Mouse (Mus musculus) neural tube, embryonic 14.5 days (tissue): ENCODE results near the gene Egfem1. TPM values are rescaled to one million over a fixed set of nuclear protein-coding genes. Genes with fewer than 3 reads are reported as not detected.

ENCODE experiments used
- ATAC-seq: fragments of 200-750 bp; cut with Nextera tagmentation; 2 replicates; pipeline ENCODE4 v1.8.0; 2017; ENCODE audit warnings: low read depth, mild to moderate bottlenecking, moderate TSS enrichment, moderate library complexity
- H3K27ac ChIP-seq: fragments of 300-500 bp; sonication (generic); 2 replicates; pipeline ENCODE4 v1.5.1; 2014; ENCODE audit warnings: low read depth, mild to moderate bottlenecking, control low read depth, low read length, moderate library complexity, mixed read lengths
- H3K27me3 ChIP-seq: fragments of 300-500 bp; sonication (generic); 2 replicates; pipeline ENCODE4 v1.6.1; 2014; ENCODE audit warnings: low read length; ENCODE audit not compliant: control insufficient read depth, insufficient read depth
- H3K36me3 ChIP-seq: fragments of 300-500 bp; sonication (generic); 2 replicates; pipeline ENCODE4 v1.6.1; 2014; ENCODE audit warnings: low read length, mixed read lengths; ENCODE audit not compliant: control insufficient read depth, insufficient read depth
- H3K4me1 ChIP-seq: fragments of 300-500 bp; sonication (generic); 2 replicates; pipeline ENCODE4 v1.6.1; 2014; ENCODE audit warnings: low read length; ENCODE audit not compliant: control insufficient read depth, insufficient read depth
- H3K4me2 ChIP-seq: fragments of 300-500 bp; sonication (generic); 2 replicates; pipeline ENCODE4 v1.6.1; 2014; ENCODE audit warnings: mild to moderate bottlenecking, low read depth, low read length, control low read depth
- H3K4me3 ChIP-seq: fragments of 300-500 bp; sonication (generic); 2 replicates; pipeline ENCODE4 v1.5.1; 2014; ENCODE audit warnings: low read depth, low read length, control low read depth, mixed read lengths
- H3K9ac ChIP-seq: fragments of 300-500 bp; sonication (generic); replicated peaks from 2 replicates; pipeline ENCODE4 v1.6.1; 2014; ENCODE audit warnings: low read depth, mild to moderate bottlenecking, control low read depth, low read length, mixed read lengths
- H3K9me3 ChIP-seq: fragments of 300-500 bp; sonication (generic); 2 replicates; pipeline ENCODE4 v1.6.1; 2016; ENCODE audit warnings: low read length; ENCODE audit not compliant: control insufficient read depth
- WGBS: fragments of 180-500 bp; shearing (Covaris S2); extraction: QIAGEN DNeasy Blood & Tissue Kit; methylation state at CpG from one replicate; pipeline ENCODE4 v1.1.7; 2014; 5-methylcytosine and 5-hydroxymethylcytosine counted together
- polyA plus RNA-seq: library from polyadenylated mRNA; unstranded; fragments of >200 nt; fragmentation: Nextera tagmentation; extraction: Ambion mirVana; gene quantifications from 2 replicates; pipeline ENCODE4 v1.2.1, GENCODE M21; 2014

Egfem1 gene
- polyA plus RNA-seq, 1 experiment from 2014 or later = 8.6 TPM

GRCm38 (mm10) chr3:29563171-29563570, 481.3 kb downstream of the Egfem1 start:
- Histone ChIP-seq H3K4me1 (no peaks in the 10 kb centered on the region), H3K27me3 (no peaks in the 10 kb centered on the region), H3K4me3 (no peak overlapping the region), H3K36me3 (no peaks in the 10 kb centered on the region), H3K27ac (no peak overlapping the region), H3K4me2 (no peak overlapping the region), H3K9ac (no peak overlapping the region), H3K9me3 (no peaks in the 10 kb centered on the region)
- no peak for ATAC-seq
- WGBS = 94% methylated on average over 1 of the region's 1 CpGs

DNA sequence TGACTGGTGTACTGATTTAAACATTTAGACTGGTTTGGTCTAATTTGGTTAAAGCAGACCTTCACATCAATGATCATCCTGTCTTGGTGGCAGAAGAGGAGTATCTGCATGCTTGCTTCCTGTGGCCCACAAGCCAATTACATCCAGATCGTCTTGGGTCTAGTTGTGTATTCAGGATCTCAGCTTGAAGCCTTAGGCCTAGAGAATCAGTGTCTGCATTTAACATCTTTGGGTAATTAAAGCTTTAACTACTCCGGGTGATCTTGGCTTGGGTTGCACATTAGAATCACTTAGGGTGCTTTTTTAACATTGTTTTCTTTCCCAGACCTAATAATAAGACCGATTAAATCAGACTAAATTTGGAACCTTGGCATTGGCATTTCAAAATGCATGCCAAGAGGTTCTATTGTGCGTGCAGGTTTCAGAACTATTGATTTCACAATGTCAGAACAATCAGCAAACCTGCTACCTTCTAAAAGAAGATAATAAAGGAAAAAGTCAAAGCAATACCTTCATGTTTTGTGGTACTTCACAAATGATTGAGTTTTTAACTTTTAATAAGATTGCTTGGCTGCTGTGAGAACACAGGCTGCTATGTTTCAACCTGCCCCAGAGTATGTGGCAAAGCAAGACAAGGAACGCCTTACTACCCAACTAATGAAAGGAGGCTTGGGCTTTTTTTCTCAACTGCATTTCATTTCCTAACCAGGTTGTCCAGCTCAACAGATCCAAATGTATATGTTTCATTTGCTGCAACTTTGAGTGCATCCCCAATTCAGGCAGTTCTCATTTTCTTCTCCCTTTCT, 496.4 kb downstream of the Egfem1 start:
- ATAC-seq = no peak
- no peaks in the 10 kb centered on the region for H3K9me3 ChIP-seq
- no peaks in the 10 kb centered on the region for H3K4me1 ChIP-seq
- H3K4me3 ChIP-seq = no peak overlapping the region
- WGBS = 49% methylated on average over 5 of the region's 5 CpGs
- no peaks in the 10 kb centered on the region for H3K36me3 ChIP-seq
- H3K4me2 ChIP-seq = no peak overlapping the region
- H3K27me3 ChIP-seq = no peaks in the 10 kb centered on the region
- no peak overlapping the region for H3K9ac ChIP-seq
- no peak overlapping the region for H3K27ac ChIP-seq

DNA sequence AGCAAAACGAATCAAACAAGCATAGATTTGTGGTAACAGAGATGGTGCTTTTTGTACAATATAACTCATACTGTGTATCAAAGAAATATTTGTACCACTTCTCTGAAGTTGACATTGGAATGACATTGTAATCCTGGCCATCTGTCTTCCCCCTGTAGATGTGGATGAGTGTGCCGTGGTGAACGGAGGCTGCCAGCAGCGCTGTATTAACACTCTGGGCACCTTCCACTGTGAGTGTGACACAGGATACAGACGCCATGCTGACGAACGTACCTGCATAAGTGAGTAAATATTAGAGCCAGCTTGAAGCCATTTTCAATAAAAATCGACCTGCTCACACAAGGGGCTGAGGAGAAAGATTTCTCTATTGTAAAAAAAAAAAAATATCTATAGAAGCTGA, 500.9 kb downstream of the Egfem1 start:
- Histone ChIP-seq H3K9ac (no peak overlapping the region), H3K9me3 (no peaks in the 10 kb centered on the region), H3K27me3 (no peaks in the 10 kb centered on the region), H3K4me2 (no peak overlapping the region), H3K36me3 (no peaks in the 10 kb centered on the region), H3K4me1 (no peaks in the 10 kb centered on the region), H3K27ac (no peak overlapping the region), H3K4me3 (no peak overlapping the region)
- ATAC-seq = no peak
- WGBS = 68% methylated on average over 8 of the region's 8 CpGs

DNA sequence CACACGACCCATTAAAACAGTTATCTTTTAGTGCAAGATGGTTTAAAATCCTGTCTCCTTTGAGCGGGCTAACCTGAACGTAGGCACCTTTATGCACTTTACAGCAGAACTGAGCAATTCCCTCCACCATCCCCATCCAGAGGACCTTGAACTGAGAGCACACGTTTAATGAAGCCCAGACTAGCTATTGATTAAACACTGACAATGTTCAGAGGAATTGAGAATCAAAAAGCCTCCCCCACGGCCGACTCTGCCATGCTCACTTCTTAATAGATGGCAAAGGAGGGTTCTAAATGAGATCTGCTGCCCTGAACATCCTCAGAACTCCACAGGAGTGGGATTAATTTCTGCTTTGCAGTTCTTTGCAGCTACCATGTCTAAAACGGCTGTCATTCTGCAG, 520.3 kb downstream of the Egfem1 start:
- Histone ChIP-seq H3K9me3 (no peaks in the 10 kb centered on the region), H3K4me1 (no peaks in the 10 kb centered on the region), H3K9ac (no peak overlapping the region), H3K27me3 (no peaks in the 10 kb centered on the region), H3K4me3 (no peak overlapping the region), H3K4me2 (no peak overlapping the region), H3K36me3 (no peaks in the 10 kb centered on the region), H3K27ac (no peak overlapping the region)
- 70% methylated on average over 7 of the region's 7 CpGs for WGBS
- no peak for ATAC-seq

DNA sequence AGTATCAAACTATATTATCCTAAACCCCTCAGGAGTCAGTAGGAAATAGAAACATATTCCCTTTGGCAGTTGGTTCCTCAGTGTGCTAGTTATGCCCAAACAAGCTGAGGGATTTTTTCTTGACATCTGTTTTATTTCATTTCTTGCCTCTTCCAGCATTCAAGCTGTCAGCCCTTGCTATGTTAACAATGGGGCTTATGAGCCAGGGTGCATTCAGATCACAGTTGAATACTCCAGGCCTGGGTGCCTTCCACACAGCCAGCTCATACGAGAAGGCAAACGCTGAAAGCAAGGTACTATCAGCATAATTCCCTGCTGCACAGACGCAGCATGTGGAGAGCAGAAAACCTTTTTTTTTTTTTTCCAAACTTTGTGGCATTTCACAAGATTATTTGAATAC, 526.9 kb downstream of the Egfem1 start:
- WGBS = 53% methylated on average over 3 of the region's 3 CpGs
- no peaks in the 10 kb centered on the region for H3K27me3 ChIP-seq
- no peaks in the 10 kb centered on the region for H3K4me1 ChIP-seq
- no peak overlapping the region for H3K27ac ChIP-seq
- no peaks in the 10 kb centered on the region for H3K36me3 ChIP-seq
- ATAC-seq = no peak
- H3K4me3 ChIP-seq = no peak overlapping the region
- no peak overlapping the region for H3K4me2 ChIP-seq
- no peaks in the 10 kb centered on the region for H3K9me3 ChIP-seq
- no peak overlapping the region for H3K9ac ChIP-seq

- 79% methylated on average over 2 of the region's 2 CpGs for WGBS
- no peak overlapping the region for H3K9ac ChIP-seq
- H3K36me3 ChIP-seq = no peaks in the 10 kb centered on the region
- no peaks in the 10 kb centered on the region for H3K27me3 ChIP-seq
- no peak overlapping the region for H3K4me2 ChIP-seq
- no peaks in the 10 kb centered on the region for H3K9me3 ChIP-seq
- H3K4me1 ChIP-seq = no peaks in the 10 kb centered on the region
- H3K27ac ChIP-seq = no peak overlapping the region
- H3K4me3 ChIP-seq = no peak overlapping the region
- no peak for ATAC-seq
Measured at GRCm38 (mm10) chr3:29609174-29609573, 527.4 kb downstream of the Egfem1 start.

DNA sequence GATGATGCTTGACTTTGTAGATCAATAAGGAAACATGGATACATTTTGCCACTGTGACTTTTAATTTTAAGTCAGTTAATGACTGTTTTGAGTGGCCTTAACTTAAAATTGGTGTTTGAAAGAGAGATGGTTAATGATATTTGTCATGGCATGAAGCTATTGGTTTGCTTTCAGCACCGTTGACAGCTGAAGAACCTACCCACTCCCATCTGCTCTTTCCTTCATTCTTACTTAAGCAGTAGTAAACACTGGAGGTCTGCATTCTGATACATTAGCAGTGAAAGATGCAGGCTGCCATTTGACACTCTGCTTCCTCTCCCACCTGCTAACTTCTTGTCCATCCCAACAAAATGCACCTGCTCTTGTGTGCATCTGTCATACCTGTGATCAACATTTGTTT, 537.8 kb downstream of the Egfem1 start:
- ATAC-seq = no peak
- Histone ChIP-seq H3K4me2 (no peak overlapping the region), H3K4me3 (no peak overlapping the region), H3K36me3 (no peaks in the 10 kb centered on the region), H3K9ac (no peak overlapping the region), H3K27ac (no peak overlapping the region), H3K27me3 (no peaks in the 10 kb centered on the region), H3K9me3 (no peaks in the 10 kb centered on the region), H3K4me1 (no peaks in the 10 kb centered on the region)
- WGBS = 81% methylated on average over 1 of the region's 1 CpGs

GRCm38 (mm10) chr3:29639819-29640218, 558.0 kb downstream of the Egfem1 start:
- H3K9ac ChIP-seq = no peak overlapping the region
- WGBS = 82% methylated on average over 2 of the region's 2 CpGs
- H3K4me3 ChIP-seq = no peak overlapping the region
- no peaks in the 10 kb centered on the region for H3K9me3 ChIP-seq
- no peaks in the 10 kb centered on the region for H3K4me1 ChIP-seq
- ATAC-seq = no peak
- no peak overlapping the region for H3K27ac ChIP-seq
- no peaks in the 10 kb centered on the region for H3K27me3 ChIP-seq
- H3K36me3 ChIP-seq = no peaks in the 10 kb centered on the region
- H3K4me2 ChIP-seq = no peak overlapping the region

- H3K4me1 ChIP-seq = no peaks in the 10 kb centered on the region
- H3K27ac ChIP-seq = no peak overlapping the region
- no peak overlapping the region for H3K4me3 ChIP-seq
- H3K36me3 ChIP-seq = no peaks in the 10 kb centered on the region
- no peak overlapping the region for H3K4me2 ChIP-seq
- H3K9ac ChIP-seq = no peak overlapping the region
- WGBS = 74% methylated on average over 2 of the region's 2 CpGs
- no peaks in the 10 kb centered on the region for H3K27me3 ChIP-seq
- no peaks in the 10 kb centered on the region for H3K9me3 ChIP-seq
- no peak for ATAC-seq
Measured at GRCm38 (mm10) chr3:29666796-29667195, 585.0 kb downstream of the Egfem1 start.
